Mouse (Mus musculus): ENCODE measurements at regions not wholly inside any gene's neighbourhood (a gene's known extent, or its start where the extent isn't known, plus 50 kb on each side); places are given as distances from the start of the nearest gene placed in this dataset.

GRCm38 (mm10) chr13:26594313-26594712 is 175.7 kb downstream of the Hdgfl1 start:
- DNase-seq, result no peak

DNA sequence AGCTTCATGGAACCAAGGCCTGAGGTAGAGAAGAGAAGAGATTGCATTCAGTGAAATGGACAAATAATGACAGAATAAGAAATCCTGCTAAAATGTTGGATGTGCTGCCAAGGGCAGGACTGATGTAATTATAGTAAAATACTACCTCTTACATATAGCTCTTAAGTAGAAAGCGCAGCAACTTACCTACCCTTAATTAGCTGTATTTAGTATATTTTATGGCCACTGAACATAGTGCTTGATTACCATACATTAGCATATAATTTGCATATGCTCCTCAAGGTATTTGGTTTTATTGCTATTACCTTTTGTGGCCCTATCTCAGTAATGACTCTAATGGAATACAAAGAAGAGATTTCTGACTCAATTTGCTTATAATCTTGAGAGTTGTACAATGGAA is 176.2 kb downstream of the Hdgfl1 start:
- no peak for DNase-seq

DNA sequence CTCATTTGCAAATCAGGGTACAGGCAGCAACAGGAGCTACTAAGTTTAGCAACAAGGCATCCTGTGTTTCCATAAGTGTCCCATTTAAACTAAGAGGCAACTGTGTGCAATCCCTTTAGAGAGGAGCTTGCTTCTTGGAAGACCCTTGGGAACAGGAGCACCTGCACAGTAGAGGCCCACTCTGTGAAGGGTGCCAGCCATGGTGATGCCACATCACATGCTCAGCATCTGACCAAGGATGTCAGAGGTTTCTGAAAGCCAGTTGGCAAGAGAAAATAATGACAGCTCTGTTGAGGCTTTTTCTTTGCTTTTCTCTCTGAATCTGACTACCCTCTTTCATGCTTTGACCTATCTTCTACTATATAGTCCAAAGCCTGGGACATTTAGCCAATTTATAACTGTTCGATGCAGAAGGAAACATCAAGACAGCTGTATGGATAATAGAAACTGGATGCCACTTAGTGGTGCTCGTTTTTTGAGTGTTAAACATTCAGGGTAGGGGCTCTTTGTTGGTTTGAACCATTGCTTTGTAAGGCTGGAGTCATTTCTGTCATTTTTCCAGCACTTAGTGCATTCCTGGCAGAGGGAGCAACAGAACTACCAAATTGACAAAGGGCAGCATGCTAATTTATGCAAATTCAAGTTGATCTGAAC is 193.9 kb downstream of the Hdgfl1 start:
- peak; percentile 3 to 28 for DNase-seq

- peak; percentile 6 to 40 for DNase-seq
Measured at GRCm38 (mm10) chr13:26569422-26569821, 200.5 kb downstream of the Hdgfl1 start.

DNA sequence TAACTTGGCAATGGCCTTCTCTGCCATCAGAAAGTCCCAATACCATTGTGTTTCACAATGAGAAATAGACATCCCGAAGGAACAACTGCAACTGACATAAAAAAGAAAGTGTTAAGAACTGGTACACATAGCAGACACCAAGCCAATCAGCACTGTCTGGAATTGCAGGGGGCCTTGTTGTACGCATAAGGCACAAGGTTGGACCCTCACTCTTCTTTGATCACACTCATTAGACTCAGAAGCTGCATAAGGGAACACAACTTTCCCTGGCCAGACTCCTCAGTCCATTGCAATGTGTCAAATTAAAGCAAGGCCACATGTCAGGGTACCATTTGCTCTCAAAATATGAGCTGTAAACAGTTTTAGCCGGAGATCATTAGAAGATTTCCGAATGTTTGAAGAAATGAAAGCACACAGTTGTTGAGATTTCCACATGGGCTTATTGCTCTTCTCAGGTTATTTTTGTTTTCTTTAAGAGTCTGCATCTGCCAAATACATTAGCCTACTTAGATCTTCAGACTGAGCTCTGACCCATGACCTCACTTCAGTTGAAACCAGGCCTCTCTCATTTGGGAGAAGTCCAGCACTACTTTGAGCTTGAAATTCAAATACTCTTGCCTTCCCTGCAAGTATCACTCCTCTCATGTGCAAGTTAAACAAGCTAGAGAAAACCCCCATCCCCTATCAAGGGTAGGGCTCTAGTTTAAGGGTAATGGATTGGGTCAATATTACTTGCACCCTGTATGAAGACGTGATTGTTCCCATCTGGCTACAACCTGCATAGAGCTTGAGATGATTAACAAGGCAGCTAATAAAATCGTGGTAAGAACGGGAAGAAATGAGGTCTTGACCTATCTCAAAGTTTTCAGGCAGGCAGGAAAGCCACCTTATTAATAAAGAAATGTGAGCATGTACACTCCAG is 204.8 kb downstream of the Hdgfl1 start:
- DNase-seq, result no peak

DNA sequence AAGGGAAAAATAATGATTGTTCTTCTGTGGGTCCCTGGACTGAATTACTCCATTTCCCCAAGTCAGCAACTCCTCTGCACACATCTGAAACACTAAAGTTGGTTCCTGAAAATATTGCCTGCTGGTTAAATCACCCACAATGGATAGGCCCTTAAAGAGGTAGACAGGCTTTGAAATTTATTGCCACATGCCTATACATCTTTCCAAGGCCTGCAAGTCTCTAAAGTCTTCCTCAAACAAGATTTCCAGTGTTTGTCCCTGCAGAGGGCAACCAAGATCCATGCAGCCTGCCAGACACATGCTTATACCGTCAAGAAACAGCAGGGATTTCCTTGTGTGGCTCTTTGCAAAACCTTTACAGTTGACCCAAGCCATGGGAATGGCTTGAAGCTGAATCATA is 211.6 kb downstream of the Hdgfl1 start:
- DNase-seq, result peak; percentile 10 to 45

GRCm38 (mm10) chr13:26554266-26554665 is 215.7 kb downstream of the Hdgfl1 start:
- no peak for DNase-seq

GRCm38 (mm10) chr13:26552122-26552521 is 217.8 kb downstream of the Hdgfl1 start:
- no peak for DNase-seq

DNA sequence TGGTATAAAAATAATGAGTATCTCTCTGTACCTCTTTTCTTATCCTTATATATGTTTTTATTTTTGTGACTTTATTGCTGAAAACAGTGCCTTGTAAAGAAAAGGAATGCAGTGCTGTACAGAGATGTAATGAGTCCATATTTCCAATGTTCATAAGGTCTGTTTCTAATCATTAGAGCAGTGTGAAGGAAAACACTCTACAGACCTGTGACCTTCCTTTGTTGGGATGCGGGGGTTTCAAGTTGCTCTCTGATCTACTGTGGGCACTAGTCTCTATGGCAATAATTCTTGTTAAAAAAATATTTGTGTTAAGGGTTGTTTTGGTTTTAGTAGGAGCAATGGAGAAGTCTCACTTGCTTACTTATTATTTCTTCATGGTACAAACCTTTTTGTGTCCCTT is 231.0 kb downstream of the Hdgfl1 start:
- no peak for DNase-seq

DNA sequence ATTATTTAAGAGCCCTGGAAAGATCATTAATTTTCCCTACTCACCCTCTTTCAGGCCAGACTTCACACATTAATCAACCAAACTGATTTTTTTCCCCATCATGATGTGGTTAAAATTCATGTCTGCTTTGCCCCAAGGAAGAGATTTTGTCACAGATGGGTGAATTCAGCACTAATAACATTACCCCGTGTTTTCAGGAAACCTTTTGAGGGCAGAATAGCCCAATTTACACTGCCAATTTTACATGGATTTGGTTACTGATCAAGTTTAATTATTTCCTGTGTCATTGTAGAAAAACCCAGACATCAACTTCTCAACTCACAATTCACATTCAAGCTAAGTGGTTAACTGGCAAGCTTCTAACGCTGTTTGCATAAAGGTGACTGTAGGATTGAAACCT is 233.4 kb downstream of the Hdgfl1 start:
- no peak for DNase-seq

DNA sequence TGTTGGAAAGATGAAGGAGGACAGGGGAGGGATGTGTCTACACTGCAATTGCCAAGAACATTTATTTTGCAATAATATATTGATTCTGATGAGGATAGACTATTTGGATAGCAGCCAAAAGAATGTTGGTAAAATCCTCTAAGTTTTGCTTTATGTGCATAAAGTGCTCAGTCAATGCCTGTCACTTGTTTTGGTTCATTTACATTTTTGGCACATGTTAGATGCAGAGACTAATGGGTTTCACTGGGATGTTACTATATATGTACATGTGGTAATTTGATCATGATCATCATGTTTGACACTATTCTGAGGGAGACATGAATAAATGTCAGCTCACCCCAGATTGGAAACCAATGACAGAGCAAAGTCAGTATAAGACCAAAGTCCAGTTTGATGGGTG is 237.2 kb downstream of the Hdgfl1 start:
- no peak for DNase-seq

DNA sequence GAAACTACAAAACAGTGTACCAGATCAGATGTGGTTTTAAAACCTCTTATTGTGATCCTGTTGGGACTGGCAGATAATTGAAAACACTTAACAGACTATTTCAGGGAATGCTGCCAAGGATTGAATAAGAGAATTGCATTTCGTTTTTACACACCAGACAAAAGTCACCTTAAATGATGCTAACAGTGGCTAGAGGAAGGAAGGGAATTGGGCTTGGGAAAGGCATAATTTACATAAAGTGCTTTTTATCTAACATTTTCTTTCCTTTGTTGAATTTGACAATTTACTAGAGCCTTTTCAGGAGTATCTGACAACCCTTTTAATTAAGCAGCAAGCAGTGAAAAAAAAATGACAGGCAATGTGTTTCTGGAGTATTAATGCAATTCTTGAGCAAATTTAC is 250.9 kb downstream of the Hdgfl1 start:
- DNase-seq, result no peak

- DNase-seq, result no peak
Measured at GRCm38 (mm10) chr13:26518425-26518824, 251.5 kb downstream of the Hdgfl1 start.

DNA sequence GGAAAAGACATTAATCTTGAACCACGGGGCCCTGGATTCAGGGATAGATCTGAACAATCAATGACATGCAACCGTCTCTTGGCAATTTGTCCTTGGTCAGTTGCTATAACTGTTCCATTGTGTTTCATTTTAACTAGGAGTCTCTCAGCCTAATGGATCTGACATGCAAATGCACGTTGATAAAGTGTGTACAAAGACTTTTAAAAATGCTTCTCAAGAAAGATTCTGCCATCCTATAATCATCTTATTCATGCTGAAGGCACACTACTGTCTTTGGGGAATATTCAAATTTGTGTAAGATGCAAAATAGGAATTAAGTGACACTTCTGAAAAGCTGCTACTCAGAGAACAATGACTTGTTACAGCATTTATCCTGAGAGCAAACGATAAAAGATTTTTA is 252.3 kb downstream of the Hdgfl1 start:
- no peak for DNase-seq

DNA sequence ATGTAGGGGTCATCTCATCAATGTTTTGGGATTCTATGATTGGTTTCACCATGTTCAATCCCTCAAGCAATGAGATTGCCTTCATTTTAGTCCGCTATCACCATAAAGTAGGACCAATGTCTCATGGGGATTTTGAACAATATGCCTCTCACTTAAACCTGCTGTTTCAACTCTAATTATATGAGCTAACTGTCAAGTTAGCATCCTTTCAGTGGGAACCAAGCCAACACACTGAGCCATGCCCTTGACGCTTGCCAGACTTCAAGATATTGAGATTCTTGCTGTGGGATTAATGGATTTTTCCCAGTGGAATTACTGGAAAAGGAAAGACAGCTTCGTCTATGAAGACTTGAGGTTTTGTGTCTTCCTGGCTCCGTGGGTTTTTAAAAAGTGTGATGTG is 259.5 kb downstream of the Hdgfl1 start:
- peak; percentile 38 to 42 for DNase-seq

DNA sequence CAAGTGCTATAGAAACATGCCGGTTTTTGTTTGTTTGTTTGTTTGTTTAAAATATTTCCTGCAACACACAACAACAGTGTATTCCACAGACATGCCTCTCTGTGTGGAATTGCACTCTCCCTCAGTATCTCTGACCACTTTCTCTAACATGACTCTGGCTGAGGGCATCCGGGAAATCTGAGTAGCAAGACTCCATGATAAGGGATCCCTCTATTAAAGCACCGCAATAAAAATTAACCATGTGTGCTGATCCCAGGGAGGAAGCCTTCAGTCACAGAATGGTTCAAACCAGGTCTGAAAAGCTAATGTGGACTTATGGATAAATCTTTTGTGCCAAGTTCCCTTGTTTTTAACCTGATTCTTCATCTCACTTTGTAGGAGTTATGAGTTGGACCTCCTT is 260.1 kb downstream of the Hdgfl1 start:
- DNase-seq, result no peak

- DNase-seq, result no peak
Measured at GRCm38 (mm10) chr13:26503744-26504143, 266.2 kb downstream of the Hdgfl1 start.

DNA sequence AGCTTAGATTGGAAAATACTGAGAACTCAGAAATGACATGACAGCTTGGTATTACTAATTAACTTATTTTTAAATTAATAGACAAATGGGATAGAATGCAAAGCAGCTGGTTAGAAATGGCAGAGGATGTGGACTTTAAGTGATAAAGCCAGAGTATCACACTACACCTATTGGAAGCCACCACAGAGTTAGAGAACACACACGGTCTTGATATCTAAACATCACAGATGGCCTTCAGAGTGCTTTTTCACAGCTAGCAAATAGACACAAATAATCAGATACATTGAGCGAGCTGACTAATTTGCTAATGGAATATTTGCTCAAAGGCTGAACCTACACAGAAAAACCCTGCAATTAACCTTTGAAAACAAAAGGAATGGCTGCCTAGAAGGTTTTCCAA is 272.9 kb downstream of the Hdgfl1 start:
- DNase-seq, result no peak

- no peak for DNase-seq
Measured at GRCm38 (mm10) chr13:26495871-26496270, 274.1 kb downstream of the Hdgfl1 start.

- no peak for DNase-seq
Measured at GRCm38 (mm10) chr13:26469343-26469742, 300.6 kb downstream of the Hdgfl1 start.

DNA sequence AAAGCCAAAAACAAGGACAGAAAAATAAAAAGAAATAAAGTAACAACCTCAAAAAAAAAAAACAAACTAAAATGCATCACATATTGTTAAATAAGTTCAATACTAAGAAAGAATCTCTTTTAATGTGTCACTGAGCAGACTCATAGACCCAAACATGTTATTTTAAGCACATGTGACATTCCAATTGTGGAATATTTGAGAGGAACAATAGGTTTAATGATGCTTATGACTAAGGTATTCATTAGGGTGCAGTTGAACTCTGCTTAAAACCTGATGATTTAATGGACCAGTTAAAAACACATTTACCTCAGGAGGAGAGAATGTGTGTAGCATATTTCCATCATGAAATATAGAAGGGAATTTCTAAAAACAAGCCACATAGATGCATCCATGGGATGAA is 302.4 kb downstream of the Hdgfl1 start:
- no peak for DNase-seq

DNA sequence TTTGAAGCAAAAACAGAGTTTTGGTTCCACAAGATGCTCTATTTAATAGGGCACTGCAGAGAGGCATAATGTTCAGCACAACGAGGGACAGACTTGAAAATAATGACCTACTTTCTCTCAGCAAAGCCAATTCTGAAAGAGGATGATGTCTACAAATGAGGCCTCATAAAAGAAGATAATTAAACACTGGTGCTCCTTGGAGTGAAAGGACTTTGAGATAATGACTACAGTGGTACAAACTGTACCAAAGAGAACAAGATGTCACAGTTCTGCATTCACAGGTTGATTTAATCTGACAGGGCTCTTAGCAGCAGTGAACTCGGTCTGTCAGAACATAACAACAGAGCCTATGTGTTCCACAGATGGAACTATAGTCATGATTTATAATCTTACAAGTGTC is 305.4 kb downstream of the Hdgfl1 start:
- peak in 1 of 2 experiments; percentile 3 for DNase-seq

DNA sequence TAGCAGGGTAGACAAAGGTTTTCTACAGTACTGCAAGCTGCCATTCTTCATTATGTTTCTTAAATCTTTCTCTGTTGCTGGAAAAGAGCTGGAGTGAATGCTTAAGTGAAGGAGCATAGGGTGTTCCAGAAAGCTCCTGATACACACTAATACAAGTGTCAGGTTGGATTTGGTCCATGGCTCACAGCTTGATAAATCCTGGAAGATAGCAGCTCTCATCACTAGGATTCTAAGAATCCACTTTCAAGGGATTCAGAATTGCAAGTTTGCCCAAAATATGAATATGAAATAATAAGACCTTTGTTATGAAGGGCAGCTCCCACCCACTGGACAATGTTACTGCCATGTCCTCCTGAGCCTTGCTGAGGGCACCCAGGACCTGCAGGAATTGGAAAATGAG is 305.9 kb downstream of the Hdgfl1 start:
- DNase-seq, result peak; percentile 48 to 59
